Mouse (Mus musculus): ENCODE data around the gene Sh3rf1. TPM values are rescaled to one million over a fixed set of nuclear protein-coding genes. Genes with fewer than 3 reads are reported as not detected.

Gene Sh3rf1
- polyA plus RNA-seq, 1 experiment, result 3.8 TPM

DNA sequence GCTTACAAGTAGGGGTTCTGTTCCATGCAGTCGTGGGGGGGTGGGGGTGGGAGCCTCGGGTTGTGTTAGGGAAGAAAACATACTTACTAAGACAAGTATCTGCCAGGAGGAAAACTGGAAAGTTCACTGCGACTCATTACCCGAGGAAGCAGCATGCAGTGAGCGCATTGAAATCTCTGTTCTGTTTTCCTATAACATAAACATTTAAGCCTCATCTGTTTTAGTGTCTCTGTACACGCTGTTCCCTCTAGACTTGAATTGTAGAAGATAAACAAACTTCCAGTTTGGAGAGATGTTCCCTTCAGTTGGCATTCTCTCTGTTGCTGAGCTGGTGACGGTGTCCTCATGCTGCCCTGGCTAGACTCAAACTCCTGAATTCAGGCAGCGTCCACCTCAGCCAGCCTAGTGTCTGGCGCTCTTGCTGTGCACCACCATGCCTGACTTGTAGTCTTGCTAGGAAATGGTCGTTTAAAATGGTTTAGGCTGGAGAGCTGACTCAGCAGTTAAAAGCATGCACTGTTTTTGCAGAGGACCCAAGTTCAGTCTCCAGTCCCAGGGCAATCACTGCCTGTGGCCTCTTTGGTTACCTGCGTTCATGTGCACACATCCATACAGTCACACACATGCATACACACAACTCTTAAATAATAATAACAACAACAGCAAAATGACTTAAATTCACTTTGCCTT, 162.0 kb downstream of the Sh3rf1 start:
- H3K27me3 ChIP-seq (ENCODE audit: control insufficient read depth, insufficient read depth, insufficient read length), result no peaks in the 10 kb centered on the region

DNA sequence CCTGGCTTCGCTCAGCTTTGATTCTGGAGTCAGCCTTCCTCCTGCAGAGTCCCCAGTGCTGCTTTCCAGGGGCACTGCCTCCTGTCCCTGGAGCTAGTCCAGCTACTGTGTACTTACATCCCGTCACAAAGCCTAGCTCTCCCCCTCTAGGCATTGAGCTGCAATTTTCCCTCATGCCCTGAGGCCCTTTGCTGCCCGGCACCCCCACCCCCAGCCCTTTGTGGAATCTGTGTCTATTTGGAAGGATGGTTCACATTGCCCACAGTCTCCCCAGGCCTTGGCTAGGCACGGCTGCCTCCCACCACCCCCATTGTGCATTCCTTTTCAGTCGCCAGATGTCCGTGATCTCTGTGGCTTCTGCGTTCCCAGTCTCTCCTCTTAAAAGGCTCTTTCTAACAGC, 163.0 kb downstream of the Sh3rf1 start:
- Histone ChIP-seq H3K36me3 (ENCODE audit: control insufficient read depth, insufficient read depth) (peaks cover 9% of the 10 kb centered on the region), H3K79me3 (ENCODE audit: low read depth) (no peaks in the 10 kb centered on the region)

More for the DNA sequence above, 162.0 kb downstream of the Sh3rf1 start:
- Histone ChIP-seq H3K79me3 (ENCODE audit: low read depth) (no peaks in the 10 kb centered on the region), H3K36me3 (ENCODE audit: control insufficient read depth, insufficient read depth) (peaks cover 9% of the 10 kb centered on the region), H3K4me3 (ENCODE audit: insufficient read depth, poor library complexity, severe bottlenecking) (no peak overlapping the region), H3ac (ENCODE audit: control insufficient read depth, insufficient read length, low read depth) (no peak overlapping the region), H3K79me2 (ENCODE audit: control insufficient read depth, insufficient read depth) (no peaks in the 10 kb centered on the region)
- TF ChIP-seq MYOG (IDR thresholded peaks at IDR 0.05; ENCODE audit: control insufficient read depth, extremely low read depth, insufficient read length) (no peak), CTCF (IDR thresholded peaks at IDR 0.05; ENCODE audit: control insufficient read depth, insufficient read depth, insufficient read length) (no peak), MAX (IDR thresholded peaks at IDR 0.05) (no peak), CEBPB (IDR thresholded peaks at IDR 0.05; ENCODE audit: low read depth) (no peak), MYOD1 (IDR thresholded peaks at IDR 0.05; ENCODE audit: control insufficient read depth, insufficient read length, low read depth) (no peak), FOSL1 (IDR thresholded peaks at IDR 0.05; ENCODE audit: insufficient read depth, low read length, poor library complexity, severe bottlenecking) (no peak), USF1 (IDR thresholded peaks at IDR 0.05; ENCODE audit: low read depth) (no peak)

DNA sequence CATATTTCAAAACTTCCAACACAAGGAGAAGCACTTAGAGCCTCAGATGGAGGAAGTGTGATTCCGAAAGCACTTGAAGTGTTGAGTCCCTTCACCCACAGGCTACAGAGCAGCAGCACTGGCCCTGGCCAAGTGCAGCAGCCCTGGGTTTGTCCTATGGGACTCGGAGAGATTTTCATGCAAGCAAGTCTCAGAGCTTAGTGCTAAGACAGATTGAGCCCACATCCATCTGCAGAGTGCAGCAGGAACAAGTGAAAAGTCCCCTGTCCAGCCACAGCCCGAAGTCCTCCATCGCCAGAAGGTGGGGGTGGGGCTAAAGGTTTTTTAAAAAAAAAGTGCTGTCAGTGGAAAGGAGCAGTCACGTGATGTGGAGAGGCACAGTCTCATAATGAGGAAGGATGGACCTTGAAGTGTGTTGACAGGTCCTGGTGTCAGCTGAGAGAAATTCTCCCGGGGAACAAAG, 163.9 kb downstream of the Sh3rf1 start:
- Histone ChIP-seq H3K4me3 (ENCODE audit: insufficient read depth, poor library complexity, severe bottlenecking) (no peak overlapping the region), H3K36me3 (ENCODE audit: control insufficient read depth, insufficient read depth) (peaks cover 9% of the 10 kb centered on the region), H3K79me2 (ENCODE audit: control insufficient read depth, insufficient read depth) (no peaks in the 10 kb centered on the region), H3ac (ENCODE audit: control insufficient read depth, insufficient read length, low read depth) (no peak overlapping the region), H3K27me3 (ENCODE audit: control insufficient read depth, insufficient read depth, insufficient read length) (no peaks in the 10 kb centered on the region), H3K79me3 (ENCODE audit: low read depth) (no peaks in the 10 kb centered on the region)
- TF ChIP-seq MYOD1 (IDR thresholded peaks at IDR 0.05; ENCODE audit: control insufficient read depth, insufficient read length, low read depth), result no peak
- no peak for TF ChIP-seq MAX (IDR thresholded peaks at IDR 0.05)
- TF ChIP-seq MYOG (IDR thresholded peaks at IDR 0.05; ENCODE audit: control insufficient read depth, extremely low read depth, insufficient read length), result no peak
- no peak for TF ChIP-seq FOSL1 (IDR thresholded peaks at IDR 0.05; ENCODE audit: insufficient read depth, low read length, poor library complexity, severe bottlenecking)
- TF ChIP-seq USF1 (IDR thresholded peaks at IDR 0.05; ENCODE audit: low read depth), result no peak
- no peak for TF ChIP-seq CEBPB (IDR thresholded peaks at IDR 0.05; ENCODE audit: low read depth)
- TF ChIP-seq CTCF (IDR thresholded peaks at IDR 0.05; ENCODE audit: control insufficient read depth, insufficient read depth, insufficient read length), result no peak

More for the DNA sequence above, 163.0 kb downstream of the Sh3rf1 start:
- Histone ChIP-seq H3ac (ENCODE audit: control insufficient read depth, insufficient read length, low read depth) (no peak overlapping the region), H3K79me2 (ENCODE audit: control insufficient read depth, insufficient read depth) (no peaks in the 10 kb centered on the region), H3K27me3 (ENCODE audit: control insufficient read depth, insufficient read depth, insufficient read length) (no peaks in the 10 kb centered on the region), H3K4me3 (ENCODE audit: insufficient read depth, poor library complexity, severe bottlenecking) (no peak overlapping the region)
- TF ChIP-seq CEBPB (IDR thresholded peaks at IDR 0.05; ENCODE audit: low read depth), result no peak
- TF ChIP-seq MAX (IDR thresholded peaks at IDR 0.05), result no peak
- no peak for TF ChIP-seq CTCF (IDR thresholded peaks at IDR 0.05; ENCODE audit: control insufficient read depth, insufficient read depth, insufficient read length)
- TF ChIP-seq FOSL1 (IDR thresholded peaks at IDR 0.05; ENCODE audit: insufficient read depth, low read length, poor library complexity, severe bottlenecking), result no peak
- TF ChIP-seq MYOD1 (IDR thresholded peaks at IDR 0.05; ENCODE audit: control insufficient read depth, insufficient read length, low read depth), result no peak
- TF ChIP-seq MYOG (IDR thresholded peaks at IDR 0.05; ENCODE audit: control insufficient read depth, extremely low read depth, insufficient read length), result no peak
- TF ChIP-seq USF1 (IDR thresholded peaks at IDR 0.05; ENCODE audit: low read depth), result no peak

DNA sequence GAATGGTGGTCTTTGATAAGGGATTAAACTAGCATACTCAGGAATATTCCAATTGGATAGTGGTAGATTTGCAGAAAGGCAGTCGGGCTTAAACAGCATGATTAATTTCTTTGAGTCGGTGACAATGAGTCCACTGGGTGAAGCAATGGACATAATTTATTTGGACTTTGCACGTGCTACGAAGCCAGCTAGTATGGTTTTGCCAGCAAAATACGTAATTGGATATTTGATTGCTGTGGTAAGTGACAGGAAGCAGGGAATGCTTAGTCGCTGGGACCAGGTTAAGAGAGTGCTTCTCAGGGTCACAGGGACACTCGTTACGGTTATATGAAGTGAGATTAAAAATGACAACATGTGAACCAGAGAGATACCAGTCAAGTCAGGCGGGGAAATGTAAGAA, 164.7 kb downstream of the Sh3rf1 start:
- no peak for TF ChIP-seq MYOG (IDR thresholded peaks at IDR 0.05; ENCODE audit: control insufficient read depth, extremely low read depth, insufficient read length)
- TF ChIP-seq USF1 (IDR thresholded peaks at IDR 0.05; ENCODE audit: low read depth), result no peak
- no peak for TF ChIP-seq MAX (IDR thresholded peaks at IDR 0.05)
- TF ChIP-seq MYOD1 (IDR thresholded peaks at IDR 0.05; ENCODE audit: control insufficient read depth, insufficient read length, low read depth), result no peak
- no peak for TF ChIP-seq CTCF (IDR thresholded peaks at IDR 0.05; ENCODE audit: control insufficient read depth, insufficient read depth, insufficient read length)
- TF ChIP-seq CEBPB (IDR thresholded peaks at IDR 0.05; ENCODE audit: low read depth), result no peak
- TF ChIP-seq FOSL1 (IDR thresholded peaks at IDR 0.05; ENCODE audit: insufficient read depth, low read length, poor library complexity, severe bottlenecking), result no peak
- no peaks in the 10 kb centered on the region for H3K79me3 ChIP-seq (ENCODE audit: low read depth)
- no peaks in the 10 kb centered on the region for H3K79me2 ChIP-seq (ENCODE audit: control insufficient read depth, insufficient read depth)
- H3K36me3 ChIP-seq (ENCODE audit: control insufficient read depth, insufficient read depth), result peaks cover 9% of the 10 kb centered on the region
- no peaks in the 10 kb centered on the region for H3K27me3 ChIP-seq (ENCODE audit: control insufficient read depth, insufficient read depth, insufficient read length)
- no peak overlapping the region for H3K4me3 ChIP-seq (ENCODE audit: insufficient read depth, poor library complexity, severe bottlenecking)
- H3ac ChIP-seq (ENCODE audit: control insufficient read depth, insufficient read length, low read depth), result no peak overlapping the region

DNA sequence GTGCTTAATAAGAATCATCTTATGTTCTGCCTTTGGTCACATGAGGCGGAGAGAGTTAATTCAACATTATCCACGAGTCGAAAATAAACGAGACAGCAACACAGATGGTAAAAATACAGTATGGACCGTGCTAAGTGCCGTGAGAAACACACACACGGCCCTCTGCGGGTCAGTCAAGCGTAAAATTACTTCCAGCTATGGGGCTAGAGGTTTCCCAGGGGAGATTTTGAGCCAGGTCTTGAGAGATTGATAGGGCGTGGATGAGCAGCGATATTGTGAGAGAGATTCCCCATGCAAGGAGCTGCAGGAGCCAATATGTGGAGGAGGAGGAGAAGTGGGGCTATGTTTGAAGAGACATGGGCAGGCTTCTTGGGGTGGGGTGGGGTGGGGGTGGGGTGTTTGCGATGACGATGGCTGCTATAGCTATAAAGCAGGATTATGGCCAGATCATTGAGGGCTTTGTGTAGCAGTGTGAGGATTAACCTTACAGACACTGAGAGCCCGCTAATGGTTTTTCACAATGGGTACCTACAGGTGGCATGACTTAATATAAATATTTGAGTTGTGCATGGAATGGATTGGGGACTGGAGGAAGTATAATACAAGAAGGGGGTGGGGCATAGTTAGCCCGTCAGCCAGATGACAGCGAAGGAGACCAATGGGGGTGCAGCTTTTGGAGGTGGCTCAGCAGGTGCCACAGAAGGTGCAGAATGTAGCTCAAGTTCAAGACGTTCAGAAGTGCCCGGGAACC, 166.8 kb downstream of the Sh3rf1 start:
- Histone ChIP-seq H3K79me2 (ENCODE audit: control insufficient read depth, insufficient read depth) (no peaks in the 10 kb centered on the region), H3K36me3 (ENCODE audit: control insufficient read depth, insufficient read depth) (peaks cover 5% of the 10 kb centered on the region), H3K79me3 (ENCODE audit: low read depth) (no peaks in the 10 kb centered on the region), H3ac (ENCODE audit: control insufficient read depth, insufficient read length, low read depth) (no peak overlapping the region), H3K4me3 (ENCODE audit: insufficient read depth, poor library complexity, severe bottlenecking) (no peak overlapping the region), H3K27me3 (ENCODE audit: control insufficient read depth, insufficient read depth, insufficient read length) (no peaks in the 10 kb centered on the region)
- TF ChIP-seq CTCF (IDR thresholded peaks at IDR 0.05; ENCODE audit: control insufficient read depth, insufficient read depth, insufficient read length) (no peak), MYOD1 (IDR thresholded peaks at IDR 0.05; ENCODE audit: control insufficient read depth, insufficient read length, low read depth) (no peak), MAX (IDR thresholded peaks at IDR 0.05) (no peak), USF1 (IDR thresholded peaks at IDR 0.05; ENCODE audit: low read depth) (no peak), MYOG (IDR thresholded peaks at IDR 0.05; ENCODE audit: control insufficient read depth, extremely low read depth, insufficient read length) (no peak), CEBPB (IDR thresholded peaks at IDR 0.05; ENCODE audit: low read depth) (no peak), FOSL1 (IDR thresholded peaks at IDR 0.05; ENCODE audit: insufficient read depth, low read length, poor library complexity, severe bottlenecking) (no peak)

Measured in C2C12 (cell line).